Mouse (Mus musculus): ENCODE measurements around the gene Cck.
"Not testable (repeated sequence)": the region's sequence is repeated elsewhere in the genome, so short reads cannot be mapped to it uniquely, and the experiment has no call there.

Gene Cck

GRCm38 (mm10) chr9:121458466-121458865, 37.0 kb downstream of the Cck start:
- DNase-seq: no peak

GRCm38 (mm10) chr9:121456739-121457515, 38.6 kb downstream of the Cck start:
- DNase-seq: no peak

GRCm38 (mm10) chr9:121454891-121455290, 40.6 kb downstream of the Cck start:
- DNase-seq: no peak

GRCm38 (mm10) chr9:121452342-121452942, 43.1 kb downstream of the Cck start:
- not testable (repeated sequence) for DNase-seq

GRCm38 (mm10) chr9:121446431-121446831, 49.1 kb downstream of the Cck start:
- no peak for DNase-seq

GRCm38 (mm10) chr9:121445364-121445763, 50.1 kb downstream of the Cck start:
- no peak for DNase-seq

GRCm38 (mm10) chr9:121444367-121444707, 51.2 kb downstream of the Cck start:
- no peak for DNase-seq

- DNase-seq: no peak
Observed at GRCm38 (mm10) chr9:121443696-121444366, 51.7 kb downstream of the Cck start.

GRCm38 (mm10) chr9:121442145-121442544, 53.3 kb downstream of the Cck start:
- DNase-seq: no peak

Data from kidney, adult 11 months (tissue).